Mouse (Mus musculus): Measurements from ENCODE around the gene Jagn1. TPM values are rescaled to one million over a fixed set of nuclear protein-coding genes. Genes with fewer than 3 reads are reported as not detected.
A peak's percentile ranks its signal among the peaks of the same experiment; 100 is the strongest.

Jagn1 gene
- polyA plus RNA-seq, 2 experiments from 2014 or later = 40.7 to 68.9 TPM

- ATAC-seq = no peak
These were observed 7.7 kb upstream of the Jagn1 start for GRCm38 (mm10) chr6:113434691-113435090.

GRCm38 (mm10) chr6:113435664-113436205, 6.6 kb upstream of the Jagn1 start, which contains the start of gene Cidec:
Gene Cidec, minus strand, starts transcription at chr6:113435760.
- ATAC-seq = no peak

- no peak for ATAC-seq
These were observed 5.2 kb upstream of the Jagn1 start for GRCm38 (mm10) chr6:113437135-113437534.

- no peak for ATAC-seq
These were observed 3.5 kb upstream of the Jagn1 start for GRCm38 (mm10) chr6:113438721-113439430.

- ATAC-seq = no peak
These were observed 1.7 kb upstream of the Jagn1 start for GRCm38 (mm10) chr6:113440686-113441085.

- peak; percentile 69 for ATAC-seq
These were observed 1.2 kb upstream of the Jagn1 start for GRCm38 (mm10) chr6:113441147-113441680.

- ATAC-seq = peak; percentile 4
These were observed 305 bp upstream of the Jagn1 start for GRCm38 (mm10) chr6:113442087-113442441.

GRCm38 (mm10) chr6:113443091-113443490, 722 bp downstream of the Jagn1 start:
- ATAC-seq = no peak

GRCm38 (mm10) chr6:113444207-113444965, 2.0 kb downstream of the Jagn1 start:
- no peak for ATAC-seq

GRCm38 (mm10) chr6:113447639-113448038, 5.3 kb downstream of the Jagn1 start:
- ATAC-seq = no peak

- no peak for ATAC-seq
These were observed 9.5 kb downstream of the Jagn1 start for GRCm38 (mm10) chr6:113451839-113452238.

- ATAC-seq = no peak
These were observed 12.6 kb downstream of the Jagn1 start for GRCm38 (mm10) chr6:113455007-113455406.

- ATAC-seq = no peak
These were observed 15.7 kb downstream of the Jagn1 start, which contains the start of gene Il17re for GRCm38 (mm10) chr6:113457952-113458534. Gene Il17re, plus strand, starts transcription at chr6:113458484.

GRCm38 (mm10) chr6:113458635-113459034, 16.3 kb downstream of the Jagn1 start:
- ATAC-seq = no peak

GRCm38 (mm10) chr6:113464040-113464439, 21.7 kb downstream of the Jagn1 start:
- ATAC-seq = no peak

- ATAC-seq = no peak
These were observed 23.2 kb downstream of the Jagn1 start for GRCm38 (mm10) chr6:113465602-113466001.

GRCm38 (mm10) chr6:113468512-113468911, 26.1 kb downstream of the Jagn1 start:
- ATAC-seq = no peak

GRCm38 (mm10) chr6:113469021-113469420, 26.7 kb downstream of the Jagn1 start:
- peak; percentile 96 for ATAC-seq

- peak; percentile 41 for ATAC-seq
These were observed 27.1 kb downstream of the Jagn1 start for GRCm38 (mm10) chr6:113469432-113469831.

- ATAC-seq = no peak
These were observed 29.0 kb downstream of the Jagn1 start, which contains the start of gene Il17rc for GRCm38 (mm10) chr6:113471297-113471936. Gene Il17rc, plus strand, starts transcription at chr6:113471427.

- no peak for ATAC-seq
These were observed 29.7 kb downstream of the Jagn1 start for GRCm38 (mm10) chr6:113472061-113472460.

- no peak for ATAC-seq
These were observed 30.9 kb downstream of the Jagn1 start for GRCm38 (mm10) chr6:113473246-113473645.
